Mouse (Mus musculus): ENCODE measurements at regions not wholly inside any gene's neighbourhood (a gene's known extent, or its start where the extent isn't known, plus 50 kb on each side); places are given as distances from the start of the nearest gene placed in this dataset.

GRCm38 (mm10) chr1:77315347-77315746 lies 199.5 kb downstream of the Epha4 start:
- TF ChIP-seq IRF4 (IDR thresholded peaks at IDR 0.05; ENCODE audit: low read depth, low read length) (no peak), RCOR1 (conservative IDR thresholded peaks at IDR 0.05; ENCODE audit: low read depth, low read length) (no peak), CHD2 (IDR thresholded peaks at IDR 0.05; ENCODE audit: low read length) (no peak), ZC3H11A (IDR thresholded peaks at IDR 0.05; ENCODE audit: low read depth, low read length) (no peak), MAZ (IDR thresholded peaks at IDR 0.05; ENCODE audit: low read depth, low read length) (no peak), E2F4 (IDR thresholded peaks at IDR 0.05; ENCODE audit: insufficient replicate concordance, low read depth, low read length) (no peak), HCFC1 (IDR thresholded peaks at IDR 0.05; ENCODE audit: low read depth, low read length) (no peak), SIN3A (IDR thresholded peaks at IDR 0.05; ENCODE audit: low read length) (no peak), USF2 (conservative IDR thresholded peaks at IDR 0.05; ENCODE audit: low read depth, low read length) (no peak), RAD21 (IDR thresholded peaks at IDR 0.05; ENCODE audit: low read depth, low read length) (no peak), PAX5 (IDR thresholded peaks at IDR 0.05; ENCODE audit: low read length) (no peak), NRF1 (IDR thresholded peaks at IDR 0.05; ENCODE audit: low read depth, low read length) (no peak), POLR2A (IDR thresholded peaks at IDR 0.05; ENCODE audit: low read depth, low read length) (no peak), CHD1 (IDR thresholded peaks at IDR 0.05; ENCODE audit: low read depth, low read length) (no peak), MAX (IDR thresholded peaks at IDR 0.05; ENCODE audit: low read length) (no peak), ZMIZ1 (IDR thresholded peaks at IDR 0.05; ENCODE audit: low read depth, low read length) (no peak), KAT2A (IDR thresholded peaks at IDR 0.05; ENCODE audit: insufficient replicate concordance, low read length) (no peak), MEF2A (IDR thresholded peaks at IDR 0.05; ENCODE audit: borderline replicate concordance, low read depth, low read length) (no peak), JUND (conservative IDR thresholded peaks at IDR 0.05; ENCODE audit: low read depth, low read length) (no peak), CTCF (conservative IDR thresholded peaks at IDR 0.05 in 1 of 2, IDR thresholded peaks at IDR 0.05 in 1 of 2; ENCODE audit: low read depth in 2 of 2, low read length in 2 of 2) (no peak)
- H3K9me3 ChIP-seq (replicated peaks; ENCODE audit: low read length) = peaks cover 5% of the 10 kb centered on the region
- no peaks in the 10 kb centered on the region for H3K36me3 ChIP-seq (replicated peaks in 1 of 2; ENCODE audit: control insufficient read depth in 1 of 2, insufficient read depth in 1 of 2, low read length in 1 of 2)
- in situ Hi-C loops (cut with MboI; ENCODE audit: low pct_ligation_motif_present, low pct_unique_long_range_greater_than_20kb, low sequenced_read_pairs) (no loop called here), dilution Hi-C loops (cut with MboI; ENCODE audit: extremely low pct_ligation_motif_present, extremely low pct_unique_long_range_greater_than_20kb, low sequenced_read_pairs) (no loop called here)
- no peaks in the 10 kb centered on the region for H3K27me3 ChIP-seq (replicated peaks)
- no peak overlapping the region for H3K4me2 ChIP-seq (ENCODE audit: insufficient read depth, low read depth, poor library complexity, severe bottlenecking)
- no peaks in the 10 kb centered on the region for H3K79me2 ChIP-seq (replicated peaks; ENCODE audit: control insufficient read depth, extremely low read depth, insufficient read depth, poor library complexity, severe bottlenecking)
- DNase-seq (ENCODE audit: extremely low read depth) = no peak
- H3K9ac ChIP-seq (ENCODE audit: insufficient read depth, low read depth) = no peak overlapping the region
- no peak overlapping the region for H3K27ac ChIP-seq (ENCODE audit: insufficient read depth, low read depth)
- no peak overlapping the region for H3K4me3 ChIP-seq (replicated peaks in 1 of 3; ENCODE audit: low read depth in 2 of 3, low read length in 2 of 3, poor library complexity in 1 of 3)
- peaks cover 4 to 24% of the 10 kb centered on the region in 2 experiments; a peak in 2 of 4 replicates for H3K4me1 ChIP-seq (ENCODE audit: control insufficient read depth in 1 of 2, insufficient read depth in 2 of 2)

- Histone ChIP-seq H3K27me3 (replicated peaks) (no peaks in the 10 kb centered on the region), H3K36me3 (replicated peaks in 1 of 2; ENCODE audit: control insufficient read depth in 1 of 2, insufficient read depth in 1 of 2, low read length in 1 of 2) (no peaks in the 10 kb centered on the region), H3K4me1 (ENCODE audit: control insufficient read depth in 1 of 2, insufficient read depth in 2 of 2) (peaks cover 4 to 24% of the 10 kb centered on the region in 2 experiments; a peak in 2 of 4 replicates), H3K4me2 (ENCODE audit: insufficient read depth, low read depth, poor library complexity, severe bottlenecking) (no peak overlapping the region), H3K4me3 (replicated peaks in 1 of 3; ENCODE audit: low read depth in 2 of 3, low read length in 2 of 3, poor library complexity in 1 of 3) (no peak overlapping the region), H3K79me2 (replicated peaks; ENCODE audit: control insufficient read depth, extremely low read depth, insufficient read depth, poor library complexity, severe bottlenecking) (no peaks in the 10 kb centered on the region), H3K9me3 (replicated peaks; ENCODE audit: low read length) (peaks cover 5% of the 10 kb centered on the region), H3K9ac (ENCODE audit: insufficient read depth, low read depth) (no peak overlapping the region), H3K27ac (ENCODE audit: insufficient read depth, low read depth) (no peak overlapping the region)
- dilution Hi-C loops (cut with MboI; ENCODE audit: extremely low pct_ligation_motif_present, extremely low pct_unique_long_range_greater_than_20kb, low sequenced_read_pairs) (no loop called here), in situ Hi-C loops (cut with MboI; ENCODE audit: low pct_ligation_motif_present, low pct_unique_long_range_greater_than_20kb, low sequenced_read_pairs) (no loop called here)
- TF ChIP-seq RAD21 (IDR thresholded peaks at IDR 0.05; ENCODE audit: low read depth, low read length) (no peak), GABPA (IDR thresholded peaks at IDR 0.05; ENCODE audit: insufficient replicate concordance, low read depth, low read length) (no peak), ELF1 (IDR thresholded peaks at IDR 0.05; ENCODE audit: low read depth, low read length) (no peak)
- no peak for DNase-seq (ENCODE audit: extremely low read depth)
Observed at GRCm38 (mm10) chr1:77316198-77316597, 198.7 kb downstream of the Epha4 start.

Data from CH12.LX (cell line).